Mouse (Mus musculus) lung, embryonic 15.5 days (tissue): Measurements from ENCODE around the gene 1810043G02Rik. TPM values are rescaled to one million over a fixed set of nuclear protein-coding genes. Genes with fewer than 3 reads are reported as not detected.
"Not testable (repeated sequence)": the region's sequence is repeated elsewhere in the genome, so short reads cannot be mapped to it uniquely, and the experiment has no call there.

Source experiments
- ATAC-seq: fragments of 200-750 bp; cut with Nextera tagmentation; 2 replicates; pipeline ENCODE4 v1.8.0; 2017; ENCODE audit warnings: moderate number of reproducible peaks, borderline replicate concordance; ENCODE audit not compliant: low FRiP score, low TSS enrichment; ENCODE audit errors: extremely low read depth
- H3K27ac ChIP-seq: fragments of 300-500 bp; sonication (generic); 2 replicates; pipeline ENCODE4 v1.5.1; 2015; ENCODE audit warnings: moderate library complexity, mild to moderate bottlenecking, inconsistent platforms
- H3K27me3 ChIP-seq: fragments of 300-500 bp; sonication (generic); 2 replicates; pipeline ENCODE4 v1.6.1; 2015; ENCODE audit warnings: inconsistent platforms
- H3K36me3 ChIP-seq: fragments of 300-500 bp; sonication (generic); 2 replicates; pipeline ENCODE4 v1.6.1; 2015; ENCODE audit warnings: inconsistent platforms
- H3K4me1 ChIP-seq: fragments of 300-500 bp; sonication (generic); 2 replicates; pipeline ENCODE4 v1.6.1; 2015; ENCODE audit warnings: inconsistent platforms
- H3K4me2 ChIP-seq: fragments of 300-500 bp; sonication (generic); 2 replicates; pipeline ENCODE4 v1.6.1; 2015; ENCODE audit warnings: inconsistent platforms, mild to moderate bottlenecking, moderate library complexity
- H3K4me3 ChIP-seq: fragments of 300-500 bp; sonication (generic); 2 replicates; pipeline ENCODE4 v1.5.1; 2015; ENCODE audit warnings: mild to moderate bottlenecking, inconsistent platforms
- H3K9ac ChIP-seq: fragments of 300-500 bp; sonication (generic); 2 replicates; pipeline ENCODE4 v1.6.1; 2015; ENCODE audit warnings: inconsistent platforms
- H3K9me3 ChIP-seq: fragments of 300-500 bp; sonication (generic); 2 replicates; pipeline ENCODE4 v1.6.1; 2016; ENCODE audit warnings: inconsistent platforms
- WGBS: fragments of 180-500 bp; shearing (Covaris S2); methylation state at CpG from one replicate; pipeline ENCODE4 v1.1.7; 2015; 5-methylcytosine and 5-hydroxymethylcytosine counted together
- polyA plus RNA-seq: library from polyadenylated mRNA; unstranded; fragments of >200 nt; fragmentation: Nextera tagmentation; extraction: Ambion mirVana; gene quantifications from 2 replicates; pipeline ENCODE4 v1.2.1, GENCODE M21; 2015

The 1810043G02Rik gene
- polyA plus RNA-seq, result 25.4 and 25.6 TPM in 2 replicates

DNA sequence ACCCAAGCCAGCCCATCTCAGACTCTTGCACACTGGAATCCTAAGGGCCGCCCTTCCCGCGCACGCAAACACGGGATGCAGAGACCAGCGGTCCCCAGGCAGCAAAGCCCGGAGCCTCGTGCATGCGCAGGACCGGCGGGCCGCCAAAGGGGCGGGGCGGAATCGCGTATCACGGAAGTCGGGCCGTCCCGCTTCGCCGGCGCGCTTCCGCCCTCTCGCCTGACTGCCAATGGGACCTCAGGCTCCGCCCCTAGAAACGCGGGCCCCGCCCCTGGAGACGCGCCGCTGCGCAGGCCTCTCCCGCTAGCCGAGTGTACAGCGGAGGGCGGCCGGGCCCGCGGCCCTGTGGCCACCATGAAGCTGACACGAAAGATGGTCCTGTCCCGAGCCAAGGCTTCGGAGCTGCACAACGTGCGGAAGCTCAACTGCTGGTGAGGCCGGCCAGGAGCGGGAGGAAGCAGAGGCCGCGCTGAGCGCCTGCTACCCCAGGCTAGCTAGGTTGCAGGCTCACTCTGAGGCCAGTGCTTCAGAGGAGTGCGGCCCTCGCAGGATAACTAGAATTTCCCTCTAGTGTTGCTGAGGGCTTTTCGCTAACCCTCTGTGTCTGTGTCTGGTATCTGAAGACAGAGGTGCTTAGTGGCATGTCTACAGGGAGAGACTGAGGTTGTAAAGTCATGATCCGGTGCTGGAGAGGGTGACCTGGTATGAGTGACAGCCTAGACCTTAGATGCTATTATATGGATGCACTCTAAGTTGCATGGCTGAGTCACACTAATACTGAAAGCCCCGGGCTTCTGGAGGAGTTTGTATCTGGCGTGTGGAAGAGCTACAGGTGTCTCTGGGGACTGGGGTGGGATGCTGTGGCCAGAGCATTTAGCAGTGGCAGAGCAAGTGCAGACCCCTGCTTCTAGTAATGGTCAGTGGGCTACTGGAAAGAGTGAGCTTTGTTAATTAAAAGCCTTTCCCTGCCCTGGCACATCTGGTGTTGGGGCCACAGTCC lies at the start of gene 1810043G02Rik:
TSS of gene 1810043G02Rik (plus strand) at position 174 of the 1,000 bp plus-strand sequence.
- Histone ChIP-seq H3K27me3 (no peaks in the 10 kb centered on the region), H3K27ac (peak within 1 kb of the TSS; percentile 22; the same call in 1 of the 2 replicates), H3K9ac (peak within 1 kb of the TSS; percentile 60), H3K9me3 (no peaks in the 10 kb centered on the region), H3K4me2 (peak within 1 kb of the TSS; percentile 76), H3K4me1 (peaks cover 13% of the 10 kb centered on the region), H3K4me3 (peak within 1 kb of the TSS; percentile 64), H3K36me3 (0 out of 2 replicates have a peak, but pooled peaks cover 3% of the 10 kb centered on the region)
- peak; percentile 98 for ATAC-seq
- 2% methylated on average over 57 of the region's 57 CpGs for WGBS

DNA sequence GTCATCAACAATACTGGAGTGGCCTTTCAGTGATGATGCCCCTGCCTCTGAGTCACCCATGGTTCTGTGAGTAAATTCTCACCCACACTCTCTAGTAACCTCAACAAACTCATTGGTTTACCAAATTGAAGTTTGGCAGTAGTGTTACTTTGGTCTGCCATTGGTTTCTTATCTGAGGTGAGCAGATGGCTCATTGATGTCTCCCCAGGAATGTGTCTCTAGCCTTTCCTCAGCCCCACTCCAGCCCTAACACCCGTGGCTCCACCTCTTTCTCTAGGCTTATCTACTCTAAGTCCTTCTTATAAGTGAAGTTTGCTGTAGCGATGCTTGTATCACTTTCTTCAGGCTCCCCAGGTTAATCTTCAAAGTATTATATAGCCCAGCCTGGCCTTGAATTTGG lies 38.6 kb upstream of the 1810043G02Rik start:
- Histone ChIP-seq H3K9me3 (no peaks in the 10 kb centered on the region), H3K4me3 (no peak overlapping the region), H3K4me1 (no peaks in the 10 kb centered on the region), H3K9ac (no peak overlapping the region), H3K4me2 (no peak overlapping the region), H3K36me3 (no peaks in the 10 kb centered on the region), H3K27ac (no peak overlapping the region), H3K27me3 (no peaks in the 10 kb centered on the region)
- WGBS, result 50% methylated on average over 2 of the region's 2 CpGs
- no peak for ATAC-seq

GRCm38 (mm10) chr10:77950468-77950867 lies 27.9 kb upstream of the 1810043G02Rik start:
- not testable (repeated sequence) for H3K9ac ChIP-seq, H3K36me3 ChIP-seq, H3K4me2 ChIP-seq, H3K9me3 ChIP-seq, H3K4me3 ChIP-seq, H3K4me1 ChIP-seq, H3K27ac ChIP-seq, ATAC-seq, H3K27me3 ChIP-seq
- 88% methylated on average over 9 of the region's 12 CpGs for WGBS

DNA sequence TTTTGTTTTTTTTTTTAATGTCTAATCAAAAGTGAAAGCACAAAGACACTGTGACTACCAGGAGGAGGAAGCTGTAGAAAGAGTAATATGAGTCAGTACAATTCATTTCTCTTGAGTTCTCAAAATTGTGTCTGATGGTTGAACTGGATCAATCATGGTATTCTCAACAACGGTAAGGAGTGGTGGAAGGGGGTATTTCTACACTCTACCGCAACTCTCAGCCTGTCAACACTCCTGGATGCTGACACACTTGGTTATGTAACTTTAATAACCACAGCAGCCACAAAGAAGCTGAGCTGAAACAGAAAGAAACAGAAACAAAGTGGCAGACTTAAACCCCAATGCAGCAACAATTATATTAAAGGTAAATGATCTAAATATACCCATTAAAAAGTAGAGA lies 15.6 kb upstream of the 1810043G02Rik start:
- no peak for ATAC-seq
- WGBS, result 84% methylated on average over 2 of the region's 2 CpGs
- Histone ChIP-seq H3K36me3 (no peaks in the 10 kb centered on the region), H3K9ac (no peak overlapping the region), H3K27ac (no peak overlapping the region), H3K4me2 (no peak overlapping the region), H3K4me3 (no peak overlapping the region), H3K9me3 (no peaks in the 10 kb centered on the region), H3K27me3 (peaks cover 1% of the 10 kb centered on the region; the same call in 1 of the 2 replicates), H3K4me1 (no peaks in the 10 kb centered on the region)

- no peaks in the 10 kb centered on the region for H3K4me1 ChIP-seq
- H3K27me3 ChIP-seq, result peaks cover 14% of the 10 kb centered on the region
- H3K4me3 ChIP-seq, result no peak overlapping the region
- no peaks in the 10 kb centered on the region for H3K36me3 ChIP-seq
- H3K27ac ChIP-seq, result no peak overlapping the region
- 68% methylated on average over 6 of the region's 6 CpGs for WGBS
- no peak for ATAC-seq
- no peak overlapping the region for H3K9ac ChIP-seq
- no peak overlapping the region for H3K4me2 ChIP-seq
- H3K9me3 ChIP-seq, result no peaks in the 10 kb centered on the region
These were observed 14.4 kb upstream of the 1810043G02Rik start for GRCm38 (mm10) chr10:77963971-77964370.

DNA sequence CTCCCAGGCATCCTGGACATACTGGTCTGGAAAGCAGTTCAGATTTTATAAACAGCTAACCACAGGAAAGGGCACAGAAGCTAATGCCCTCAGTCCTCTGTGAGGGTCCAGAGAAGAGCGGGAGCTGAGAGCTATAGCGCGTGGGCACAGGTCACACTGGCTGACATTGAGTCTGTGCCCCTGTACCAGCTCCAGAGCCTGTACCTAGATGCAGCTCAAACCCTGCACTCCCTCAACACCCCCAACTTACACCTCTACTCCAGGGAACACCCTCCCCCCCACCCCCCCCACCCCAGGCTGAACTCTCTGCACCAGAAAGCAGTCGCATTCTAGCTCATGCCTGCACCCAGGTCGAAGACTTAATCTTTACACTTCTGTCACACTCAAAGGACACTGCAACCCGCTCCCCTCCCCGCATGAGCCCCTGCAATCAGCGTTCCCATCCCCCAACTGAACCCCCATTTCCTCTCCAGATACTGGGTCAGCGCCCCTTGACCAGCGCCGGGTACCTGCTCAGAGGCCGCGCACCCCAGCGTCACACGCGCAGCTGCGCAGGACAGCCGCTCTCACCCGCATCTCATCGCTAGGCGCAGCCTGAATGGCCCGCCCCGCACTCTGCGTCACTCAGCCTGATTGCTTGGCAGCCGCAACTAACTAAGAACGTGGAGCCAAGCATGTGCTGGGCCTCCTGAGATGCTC lies 8.9 kb upstream of the 1810043G02Rik start:
- Histone ChIP-seq H3K4me2 (peak overlapping the region; percentile 53), H3K4me3 (peak overlapping the region; percentile 23), H3K9ac (no peak overlapping the region; the same call in 1 of the 2 replicates), H3K4me1 (0 out of 2 replicates have a peak, but pooled peaks cover 7% of the 10 kb centered on the region), H3K27ac (no peak overlapping the region), H3K36me3 (no peaks in the 10 kb centered on the region), H3K9me3 (no peaks in the 10 kb centered on the region), H3K27me3 (peaks cover 31% of the 10 kb centered on the region)
- no peak for ATAC-seq
- 3% methylated on average over 26 of the region's 26 CpGs for WGBS

DNA sequence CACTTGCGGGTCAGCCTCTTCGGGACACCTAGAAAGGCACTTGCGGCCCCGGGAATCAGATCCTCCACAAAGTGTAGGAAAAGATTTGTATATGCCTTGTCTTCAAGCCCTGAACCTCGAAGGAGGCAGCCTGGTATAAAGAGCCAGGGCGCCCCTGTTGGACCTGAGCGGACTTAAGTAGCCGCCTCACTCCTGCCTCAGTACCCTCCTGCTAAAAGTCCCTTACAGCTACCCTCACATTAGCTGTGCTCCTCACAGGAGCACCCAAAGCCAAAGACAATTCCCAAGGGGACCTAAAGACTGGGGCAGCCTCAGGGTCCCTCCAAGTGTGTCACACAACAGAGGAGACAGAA lies 8.4 kb upstream of the 1810043G02Rik start:
- Histone ChIP-seq H3K4me2 (peak overlapping the region; percentile 53), H3K9me3 (no peaks in the 10 kb centered on the region), H3K27me3 (peaks cover 31% of the 10 kb centered on the region), H3K9ac (no peak overlapping the region; the same call in 1 of the 2 replicates), H3K4me3 (peak overlapping the region; percentile 23), H3K27ac (no peak overlapping the region), H3K4me1 (0 out of 2 replicates have a peak, but pooled peaks cover 7% of the 10 kb centered on the region), H3K36me3 (no peaks in the 10 kb centered on the region)
- no peak for ATAC-seq
- 8% methylated on average over 8 of the region's 8 CpGs for WGBS

- ATAC-seq, result no peak
- H3K9ac ChIP-seq, result no peak within 1 kb of the TSS; the same call in 1 of the 2 replicates
- 69% methylated on average over 6 of the region's 6 CpGs for WGBS
These were observed 7.8 kb upstream of the 1810043G02Rik start, which contains the start of gene Trpm2 for GRCm38 (mm10) chr10:77970481-77970880. Gene Trpm2, minus strand, starts transcription at chr10:77970563.

DNA sequence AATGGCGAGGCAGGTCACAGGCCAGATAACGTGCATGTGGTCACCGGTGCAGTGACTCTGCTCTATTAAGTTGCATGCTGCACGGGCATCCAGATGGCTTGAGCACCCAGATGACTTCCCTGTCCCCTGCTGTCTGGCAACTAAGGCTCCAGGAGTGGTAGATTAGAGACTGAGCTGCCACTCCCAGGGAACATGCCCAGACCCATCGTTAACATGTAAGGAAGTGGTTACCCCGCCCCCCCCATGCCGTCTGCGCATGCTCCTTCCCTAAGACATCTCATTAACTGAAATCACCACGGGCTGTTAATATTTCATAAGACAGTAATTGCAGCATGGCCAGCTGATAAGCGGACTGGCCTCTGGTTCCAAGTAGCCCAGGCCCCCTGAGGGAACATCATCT lies 7.1 kb upstream of the 1810043G02Rik start:
- Histone ChIP-seq H3K4me2 (no peak overlapping the region), H3K9me3 (no peaks in the 10 kb centered on the region), H3K4me1 (0 out of 2 replicates have a peak, but pooled peaks cover 7% of the 10 kb centered on the region), H3K9ac (no peak overlapping the region), H3K27ac (no peak overlapping the region), H3K27me3 (peaks cover 31% of the 10 kb centered on the region), H3K36me3 (no peaks in the 10 kb centered on the region), H3K4me3 (no peak overlapping the region)
- WGBS, result 85% methylated on average over 10 of the region's 10 CpGs
- no peak for ATAC-seq

More at GRCm38 (mm10) chr10:77970481-77970880, 7.8 kb upstream of the 1810043G02Rik start, which contains the start of gene Trpm2:
- H3K4me3 ChIP-seq, result peak within 1 kb of the TSS; percentile 23
- H3K27ac ChIP-seq, result no peak within 1 kb of the TSS
- 0 out of 2 replicates have a peak, but pooled peaks cover 7% of the 10 kb centered on the region for H3K4me1 ChIP-seq
- no peaks in the 10 kb centered on the region for H3K36me3 ChIP-seq
- no peaks in the 10 kb centered on the region for H3K9me3 ChIP-seq
- H3K27me3 ChIP-seq, result peaks cover 31% of the 10 kb centered on the region
- peak within 1 kb of the TSS; percentile 53 for H3K4me2 ChIP-seq

DNA sequence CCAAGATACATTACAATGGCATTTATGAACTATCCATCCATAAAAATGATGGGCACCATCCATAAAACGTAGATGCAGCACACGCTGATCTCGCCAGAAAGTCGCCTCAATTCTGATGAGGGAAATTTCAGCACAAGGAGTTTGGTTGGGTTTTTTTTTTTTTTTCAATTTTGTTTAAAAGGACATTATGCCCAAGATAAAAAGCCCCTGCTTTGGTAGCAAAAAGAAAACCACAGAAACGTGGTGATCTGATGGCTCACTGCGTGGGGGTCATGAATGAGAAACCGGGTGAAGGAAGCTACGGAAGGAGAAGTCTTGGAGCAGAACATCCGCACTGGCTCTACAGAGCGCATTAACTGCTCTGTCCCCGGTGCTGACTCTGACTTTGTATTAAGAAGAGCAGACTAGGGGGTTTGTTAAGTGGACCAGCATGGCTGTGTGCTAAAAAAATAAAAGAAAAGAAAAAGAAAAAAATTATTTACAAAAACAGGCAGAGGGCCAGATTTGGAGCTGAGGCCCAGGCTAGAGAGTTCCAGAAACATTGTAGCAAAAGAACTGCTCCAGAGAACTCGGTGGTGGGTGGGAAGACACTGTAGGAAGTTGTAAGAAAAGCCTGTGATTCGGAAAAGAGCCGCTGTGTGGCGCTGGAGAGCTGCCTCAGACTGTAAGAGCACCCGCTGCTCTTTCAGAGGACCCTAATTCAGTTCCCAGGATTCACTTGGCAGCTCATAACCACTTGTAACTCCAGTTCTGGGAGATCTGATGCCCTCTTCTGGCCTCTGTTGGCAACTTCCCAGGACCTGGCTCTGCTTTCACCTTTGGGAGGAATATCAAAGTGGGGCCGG lies 6.4 kb upstream of the 1810043G02Rik start:
- Histone ChIP-seq H3K4me1 (0 out of 2 replicates have a peak, but pooled peaks cover 7% of the 10 kb centered on the region), H3K4me2 (no peak overlapping the region), H3K4me3 (no peak overlapping the region), H3K9ac (no peak overlapping the region), H3K27ac (no peak overlapping the region), H3K9me3 (no peaks in the 10 kb centered on the region), H3K27me3 (peaks cover 31% of the 10 kb centered on the region), H3K36me3 (no peaks in the 10 kb centered on the region)
- ATAC-seq, result no peak
- WGBS, result 60% methylated on average over 17 of the region's 17 CpGs

DNA sequence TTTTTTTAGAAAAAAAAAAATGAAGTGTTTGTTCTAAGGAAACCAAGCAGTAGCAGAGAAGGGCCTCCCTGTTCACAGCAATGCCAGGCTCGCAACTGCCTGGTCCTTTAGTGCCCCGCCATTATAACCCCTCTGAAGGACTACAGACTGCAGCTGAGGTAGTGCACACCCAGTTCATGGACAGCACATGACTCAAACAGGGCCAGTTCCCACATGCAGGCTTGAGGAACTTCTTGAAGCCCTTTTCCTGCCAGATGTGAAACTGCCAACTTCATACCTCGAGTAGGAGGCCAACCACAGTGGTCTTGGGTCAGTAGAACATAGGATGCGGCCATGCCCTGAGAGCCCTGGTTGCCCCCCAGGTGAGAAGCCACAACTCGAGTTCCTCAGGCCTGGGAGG lies 4.0 kb upstream of the 1810043G02Rik start:
- H3K4me1 ChIP-seq, result peaks cover 18% of the 10 kb centered on the region
- H3K4me2 ChIP-seq, result no peak overlapping the region
- 57% methylated on average over 5 of the region's 5 CpGs for WGBS
- no peak overlapping the region for H3K4me3 ChIP-seq
- ATAC-seq, result no peak
- H3K9ac ChIP-seq, result no peak overlapping the region
- H3K27ac ChIP-seq, result no peak overlapping the region
- no peaks in the 10 kb centered on the region for H3K36me3 ChIP-seq
- H3K9me3 ChIP-seq, result no peaks in the 10 kb centered on the region
- H3K27me3 ChIP-seq, result peaks cover 14% of the 10 kb centered on the region
